Mouse (Mus musculus) lung, embryonic 14.5 days (tissue): ENCODE measurements around the gene Apod. TPM values are rescaled to one million over a fixed set of nuclear protein-coding genes. Genes with fewer than 3 reads are reported as not detected.
"Not testable (repeated sequence)": the region's sequence is repeated elsewhere in the genome, so short reads cannot be mapped to it uniquely, and the experiment has no call there.

Experiments
- ATAC-seq: fragments of 200-750 bp; cut with Nextera tagmentation; 2 replicates; pipeline ENCODE4 v1.8.0; 2017; ENCODE audit warnings: mild to moderate bottlenecking, moderate TSS enrichment, moderate library complexity; ENCODE audit not compliant: insufficient read depth
- DNase-seq: peaks from one replicate; pipeline ENCODE4 v3.0.0-alpha.2; 2015
- H3K27ac ChIP-seq: fragments of 300-500 bp; sonication (generic); 2 replicates; pipeline ENCODE4 v1.5.1; 2014; ENCODE audit warnings: low read depth, mild to moderate bottlenecking, moderate library complexity
- H3K27me3 ChIP-seq: fragments of 300-500 bp; sonication (generic); 2 replicates; pipeline ENCODE4 v1.6.1; 2014; ENCODE audit warnings: low read length, control low read depth; ENCODE audit not compliant: insufficient read depth
- H3K36me3 ChIP-seq: fragments of 300-500 bp; sonication (generic); 2 replicates; pipeline ENCODE4 v1.6.1; 2014; ENCODE audit warnings: control low read depth; ENCODE audit not compliant: insufficient read depth
- H3K4me1 ChIP-seq: fragments of 300-500 bp; sonication (generic); 2 replicates; pipeline ENCODE4 v1.6.1; 2014; ENCODE audit warnings: antibody characterized with exemption, control low read depth; ENCODE audit not compliant: insufficient read depth
- H3K4me2 ChIP-seq: fragments of 300-500 bp; sonication (generic); 2 replicates; pipeline ENCODE4 v1.6.1; 2014; ENCODE audit warnings: mild to moderate bottlenecking
- H3K4me3 ChIP-seq: fragments of 300-500 bp; sonication (generic); 2 replicates; pipeline ENCODE4 v1.5.1; 2014; ENCODE audit warnings: low read depth, low read length
- H3K9ac ChIP-seq: fragments of 300-500 bp; sonication (generic); 2 replicates; pipeline ENCODE4 v1.6.1; 2014
- H3K9me3 ChIP-seq: fragments of 300-500 bp; sonication (generic); 2 replicates; pipeline ENCODE4 v1.6.1; 2016; ENCODE audit warnings: low read depth, low read length, control low read depth
- CTCF ChIP-seq: IDR thresholded peaks from 2 replicates; pipeline ENCODE4 v1.5.1; 2016; ENCODE audit warnings: antibody characterized with exemption, low read depth
- WGBS: fragments of 180-500 bp; shearing (Covaris S2); extraction: QIAGEN DNeasy Blood & Tissue Kit; methylation state at CpG from one replicate; pipeline ENCODE4 v1.1.7; 2014; 5-methylcytosine and 5-hydroxymethylcytosine counted together
- polyA plus RNA-seq: library from polyadenylated mRNA; unstranded; fragments of >200 nt; fragmentation: Nextera tagmentation; extraction: Ambion mirVana; gene quantifications from 2 replicates; pipeline ENCODE4 v1.2.1, GENCODE M21; 2014

Apod gene
- polyA plus RNA-seq, 1 experiment from 2014 or later, result not detected

- Histone ChIP-seq H3K27me3 (no peaks in the 10 kb centered on the region), H3K9ac (no peak overlapping the region), H3K4me2 (no peak overlapping the region), H3K9me3 (no peaks in the 10 kb centered on the region), H3K4me3 (no peak overlapping the region), H3K27ac (no peak overlapping the region), H3K4me1 (no peaks in the 10 kb centered on the region), H3K36me3 (no peaks in the 10 kb centered on the region)
- WGBS, result 36% methylated on average over 5 of the region's 5 CpGs
- TF ChIP-seq CTCF, result no peak
- ATAC-seq (no peak), DNase-seq (no peak)
Observed at GRCm38 (mm10) chr16:31334796-31335195, 20.2 kb upstream of the Apod start.

GRCm38 (mm10) chr16:31332586-31332985 lies 18.0 kb upstream of the Apod start:
- DNase-seq, result no peak
- Histone ChIP-seq H3K27ac (no peak overlapping the region), H3K4me2 (no peak overlapping the region), H3K9me3 (no peaks in the 10 kb centered on the region), H3K36me3 (no peaks in the 10 kb centered on the region), H3K9ac (no peak overlapping the region), H3K4me1 (no peaks in the 10 kb centered on the region), H3K4me3 (no peak overlapping the region), H3K27me3 (no peaks in the 10 kb centered on the region)
- no peak for TF ChIP-seq CTCF
- ATAC-seq, result no peak

GRCm38 (mm10) chr16:31330970-31331369 lies 16.4 kb upstream of the Apod start:
- not testable (repeated sequence) for H3K9me3 ChIP-seq, H3K36me3 ChIP-seq, H3K4me2 ChIP-seq, DNase-seq, H3K4me3 ChIP-seq, ATAC-seq, H3K4me1 ChIP-seq, H3K27ac ChIP-seq, H3K27me3 ChIP-seq, H3K9ac ChIP-seq
- 91% methylated on average over 6 of the region's 6 CpGs for WGBS

- no peak for TF ChIP-seq CTCF
- WGBS, result 66% methylated on average over 2 of the region's 2 CpGs
Observed at GRCm38 (mm10) chr16:31329668-31330067, 15.1 kb upstream of the Apod start.

GRCm38 (mm10) chr16:31327891-31328290 lies 13.3 kb upstream of the Apod start:
- Histone ChIP-seq H3K4me2 (no peak overlapping the region), H3K4me1 (no peaks in the 10 kb centered on the region), H3K27ac (no peak overlapping the region), H3K4me3 (no peak overlapping the region), H3K27me3 (no peaks in the 10 kb centered on the region), H3K36me3 (no peaks in the 10 kb centered on the region), H3K9ac (no peak overlapping the region), H3K9me3 (no peaks in the 10 kb centered on the region)
- 86% methylated on average over 2 of the region's 2 CpGs for WGBS
- ATAC-seq, result no peak
- no peak for TF ChIP-seq CTCF
- no peak for DNase-seq

More at GRCm38 (mm10) chr16:31329668-31330067, 15.1 kb upstream of the Apod start:
- H3K9ac ChIP-seq, result no peak overlapping the region
- H3K4me3 ChIP-seq, result no peak overlapping the region
- no peak overlapping the region for H3K27ac ChIP-seq
- H3K36me3 ChIP-seq, result no peaks in the 10 kb centered on the region
- DNase-seq, result peak; percentile 61
- H3K4me2 ChIP-seq, result no peak overlapping the region
- no peak for ATAC-seq
- no peaks in the 10 kb centered on the region for H3K4me1 ChIP-seq
- no peaks in the 10 kb centered on the region for H3K27me3 ChIP-seq
- no peaks in the 10 kb centered on the region for H3K9me3 ChIP-seq

- Histone ChIP-seq H3K9me3 (no peaks in the 10 kb centered on the region), H3K4me1 (no peaks in the 10 kb centered on the region), H3K4me3 (no peak overlapping the region), H3K36me3 (no peaks in the 10 kb centered on the region), H3K27me3 (no peaks in the 10 kb centered on the region), H3K4me2 (no peak overlapping the region), H3K27ac (peak overlapping the region; percentile 47; the same call in 1 of the 2 replicates), H3K9ac (no peak overlapping the region)
- no peak for DNase-seq
- no peak for TF ChIP-seq CTCF
- WGBS, result 46% methylated on average over 8 of the region's 8 CpGs
- no peak for ATAC-seq
Observed at GRCm38 (mm10) chr16:31327430-31327829, 12.8 kb upstream of the Apod start.

- Histone ChIP-seq H3K4me1 (no peaks in the 10 kb centered on the region), H3K4me3 (no peak overlapping the region), H3K4me2 (no peak overlapping the region), H3K36me3 (no peaks in the 10 kb centered on the region), H3K27ac (no peak overlapping the region), H3K27me3 (no peaks in the 10 kb centered on the region), H3K9me3 (no peaks in the 10 kb centered on the region), H3K9ac (no peak overlapping the region)
- WGBS, result 33% methylated on average over 8 of the region's 8 CpGs
- DNase-seq, result peak; percentile 44
- no peak for TF ChIP-seq CTCF
- ATAC-seq, result no peak; the same call in 1 of the 2 replicates
Observed at GRCm38 (mm10) chr16:31326679-31327078, 12.1 kb upstream of the Apod start.

GRCm38 (mm10) chr16:31325966-31326365 lies 11.4 kb upstream of the Apod start:
- H3K36me3 ChIP-seq, result no peaks in the 10 kb centered on the region
- no peaks in the 10 kb centered on the region for H3K9me3 ChIP-seq
- no peak overlapping the region for H3K4me3 ChIP-seq
- no peak overlapping the region for H3K4me2 ChIP-seq
- no peak for ATAC-seq
- TF ChIP-seq CTCF, result no peak
- DNase-seq, result no peak
- H3K27me3 ChIP-seq, result no peaks in the 10 kb centered on the region
- no peak overlapping the region for H3K9ac ChIP-seq
- no peak overlapping the region for H3K27ac ChIP-seq
- WGBS, result 57% methylated on average over 5 of the region's 5 CpGs
- no peaks in the 10 kb centered on the region for H3K4me1 ChIP-seq
